Mouse (Mus musculus) Muller cell, postnatal 12 days (primary cell): ENCODE results near the gene Olfr969.
"Not testable (repeated sequence)": the region's sequence is repeated elsewhere in the genome, so short reads cannot be mapped to it uniquely, and the experiment has no call there.

Experiments
- DNase-seq: peaks from one replicate; pipeline ENCODE4 v3.0.0-alpha.2; 2015; ENCODE audit errors: inconsistent ontology term

Olfr969 gene

GRCm38 (mm10) chr9:39790558-39790957 is at the start of gene Olfr969:
Olfr969 (plus strand) TSS chr9:39790945.
- DNase-seq, result no peak

- DNase-seq, result no peak
Measured at GRCm38 (mm10) chr9:39745949-39746348, 44.8 kb upstream of the Olfr969 start, which contains the start of gene Olfr967. Olfr967 (plus strand) TSS chr9:39746249.

DNA sequence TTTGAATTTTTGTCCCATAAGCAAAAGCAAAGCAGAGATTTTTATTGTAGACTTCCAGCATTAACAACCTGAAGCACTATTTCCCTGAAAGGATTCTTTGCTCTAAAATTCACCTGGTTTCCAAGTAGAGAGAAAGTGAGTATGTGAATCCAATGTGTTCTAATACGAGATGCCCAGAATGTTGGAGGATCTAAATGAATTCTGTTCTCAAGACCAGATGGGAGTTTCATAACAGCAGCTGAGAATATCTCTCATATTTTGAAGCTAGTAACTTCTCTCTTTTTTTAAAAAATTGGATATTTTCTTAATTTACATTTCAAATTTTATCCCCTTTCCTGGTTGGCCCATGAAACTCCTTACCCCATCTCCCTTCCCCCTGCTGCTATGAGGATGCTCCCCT is 44.3 kb upstream of the Olfr969 start:
- DNase-seq, result no peak

- no peak for DNase-seq
Measured at GRCm38 (mm10) chr9:39783153-39783552, 7.6 kb upstream of the Olfr969 start, which contains the start of gene Olfr968. Olfr968 (minus strand) TSS chr9:39783253.

- DNase-seq, result no peak
Measured at GRCm38 (mm10) chr9:39808560-39808959, 17.8 kb downstream of the Olfr969 start, which contains the start of gene Olfr970. Olfr970 (plus strand) TSS chr9:39808860.

- not testable (repeated sequence) for DNase-seq
Measured at GRCm38 (mm10) chr9:39836576-39836975, 45.8 kb downstream of the Olfr969 start, which contains the start of gene Olfr971. Olfr971 (plus strand) TSS chr9:39836876.
